ENCODE assay signal across 1 mouse cellular context in the genomic region with DNA sequence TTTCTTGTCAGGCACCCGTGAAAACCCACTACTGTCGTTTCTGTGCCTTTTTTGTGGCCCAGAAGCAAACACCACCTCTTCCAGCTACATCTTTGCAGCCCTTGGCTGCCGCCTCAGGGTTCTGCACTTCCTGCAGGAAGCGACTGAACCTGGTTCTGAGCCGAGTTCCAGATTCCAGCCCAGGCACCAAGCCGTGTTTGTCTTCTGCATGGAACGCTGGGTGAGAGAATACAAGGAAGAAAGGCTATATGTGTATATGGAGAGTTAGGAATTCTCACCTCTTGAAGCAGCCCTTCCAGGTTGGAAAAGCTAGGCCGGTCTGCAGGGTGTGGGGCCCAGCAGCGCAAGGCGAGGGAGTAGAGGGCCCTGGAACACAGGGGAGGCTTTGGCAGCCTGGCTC.
TF ChIP-seq lines count a peak whose summit lies in the region.

No protein-coding gene starts in this region.

TF ChIP-seq in MEL, 35 proteins besides CTCF, POLR2A, EP300 and RAD21 (continued from another document):
- TF ChIP-seq USF1 (IDR thresholded peaks at IDR 0.05; ENCODE audit: low read depth, low read length) (no peak), E2F4 (IDR thresholded peaks at IDR 0.05; ENCODE audit: borderline replicate concordance, low read depth, low read length) (no peak)
